Mouse (Mus musculus) right cerebral cortex, adult 2 months (tissue): ENCODE data around the gene Pcca.
"Not testable (repeated sequence)": the region's sequence is repeated elsewhere in the genome, so short reads cannot be mapped to it uniquely, and the experiment has no call there.

Source experiments
- DNase-seq, 2 experiments: peaks; one replicate each; pipeline ENCODE4 v3.0.0; 2021 to 2022; ENCODE audit warnings: low spot score in 2 of 2

Gene Pcca

DNA sequence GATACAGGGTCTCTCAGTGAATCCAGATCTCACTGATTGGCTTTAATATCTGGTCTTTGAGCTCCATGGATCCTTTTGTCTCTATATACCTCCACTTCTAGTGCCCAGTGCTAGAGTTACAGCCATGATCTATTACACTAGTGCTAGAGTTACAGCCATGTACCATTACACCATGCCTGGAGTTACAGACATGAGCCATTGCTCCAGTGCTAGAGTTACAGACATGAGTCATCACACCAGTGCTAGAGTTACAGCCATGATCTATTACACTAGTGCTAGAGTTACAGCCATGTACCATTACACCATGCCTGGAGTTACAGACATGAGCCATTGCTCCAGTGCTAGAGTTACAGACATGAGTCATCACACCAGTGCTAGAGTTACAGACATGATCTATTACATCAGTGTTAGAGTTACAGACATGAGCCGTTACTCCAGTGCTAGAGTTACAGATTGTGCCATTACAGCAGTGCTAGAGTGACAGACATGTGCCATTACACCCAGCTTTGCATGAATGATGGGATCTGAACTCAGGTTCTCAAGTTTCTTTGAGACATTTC, 26.8 kb downstream of the Pcca start:
- not testable (repeated sequence) for DNase-seq

DNA sequence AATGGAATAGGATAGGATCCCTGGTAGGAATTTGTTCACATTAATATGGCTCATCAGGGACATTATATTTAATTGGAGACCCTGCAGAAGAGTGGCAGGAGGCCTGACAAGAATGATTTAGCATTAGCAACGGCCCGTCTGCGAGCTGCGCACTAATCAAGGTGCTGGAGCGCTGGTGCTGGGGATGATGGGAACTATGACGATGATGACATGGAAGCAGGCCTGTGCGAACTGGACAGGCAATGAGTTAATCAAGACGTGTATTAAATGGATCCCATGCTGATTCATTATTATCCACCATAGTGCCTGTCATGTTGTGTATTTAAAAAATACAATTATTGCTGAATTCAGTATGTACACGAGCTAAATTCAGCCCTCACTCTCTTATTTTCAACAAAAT, 36.7 kb downstream of the Pcca start:
- no peak for DNase-seq

DNA sequence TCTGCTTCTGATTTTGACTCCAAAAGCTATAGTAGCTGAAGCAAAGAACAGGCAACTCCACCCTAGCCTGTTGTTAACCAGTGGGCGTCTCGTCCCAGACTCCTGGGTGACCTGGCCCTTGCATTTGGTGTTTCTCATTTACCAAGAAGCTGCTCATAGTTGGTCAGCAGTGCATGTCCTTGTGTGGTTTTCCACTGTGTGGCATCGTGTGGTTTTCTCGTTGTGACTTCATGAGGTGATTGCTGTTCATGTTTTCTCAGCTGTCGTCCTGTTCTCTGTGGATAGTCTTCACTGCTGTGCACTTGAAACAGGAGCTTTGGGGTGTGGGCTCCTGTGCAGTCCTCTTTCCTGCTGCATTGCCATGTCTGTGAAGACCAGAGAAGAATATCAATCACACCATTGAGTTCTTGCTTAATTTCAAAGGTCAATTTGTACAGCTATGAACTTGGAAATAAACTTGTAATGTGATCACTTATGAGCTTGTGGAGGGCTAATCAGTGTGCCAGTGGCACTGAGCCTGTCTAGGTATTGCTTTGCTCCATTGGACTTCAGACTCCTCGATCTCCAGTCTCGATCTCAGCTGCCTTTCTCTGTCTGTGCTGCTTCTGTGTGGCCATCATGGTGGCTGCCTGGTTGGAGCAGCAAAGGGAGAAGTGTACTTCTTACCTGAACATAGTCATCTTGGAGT, 40.1 kb downstream of the Pcca start:
- DNase-seq = no peak

DNA sequence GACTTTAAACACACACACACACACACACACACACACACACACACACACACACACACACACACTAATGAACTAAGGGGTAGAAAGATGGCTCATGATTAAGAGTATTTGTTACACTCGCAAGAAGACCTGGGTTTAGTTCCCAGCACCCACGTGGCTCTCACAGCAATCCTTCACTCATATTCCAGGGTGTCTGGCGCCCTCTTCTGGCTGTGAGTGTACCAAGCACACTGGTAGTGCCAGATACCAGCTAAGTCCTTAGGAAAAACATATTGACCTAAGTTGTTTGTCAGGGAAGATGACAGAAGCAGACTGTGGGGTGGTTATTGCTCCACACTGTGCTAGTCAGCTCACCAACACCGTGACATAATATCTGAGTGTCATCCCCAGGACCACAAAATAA, 43.7 kb downstream of the Pcca start:
- DNase-seq = no peak

DNA sequence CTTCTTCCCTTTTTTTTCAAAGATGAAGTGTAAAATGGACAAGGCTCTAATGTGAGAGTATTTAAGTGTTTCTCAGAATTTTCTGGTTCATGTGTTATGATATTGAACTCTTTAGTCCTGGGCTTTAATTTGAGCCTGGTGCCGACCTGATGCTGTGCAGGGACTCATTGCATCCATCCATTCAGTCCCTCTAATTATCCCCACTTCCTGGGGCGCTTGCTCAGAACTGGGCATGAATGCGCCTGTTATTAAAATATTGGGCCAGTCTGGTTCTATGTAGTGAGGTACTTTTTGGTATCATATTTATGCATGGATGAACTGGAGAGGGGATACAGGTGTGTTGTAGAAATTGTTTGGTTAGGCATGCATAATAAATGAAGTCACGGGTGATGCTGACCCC, 47.9 kb downstream of the Pcca start:
- DNase-seq = no peak

DNA sequence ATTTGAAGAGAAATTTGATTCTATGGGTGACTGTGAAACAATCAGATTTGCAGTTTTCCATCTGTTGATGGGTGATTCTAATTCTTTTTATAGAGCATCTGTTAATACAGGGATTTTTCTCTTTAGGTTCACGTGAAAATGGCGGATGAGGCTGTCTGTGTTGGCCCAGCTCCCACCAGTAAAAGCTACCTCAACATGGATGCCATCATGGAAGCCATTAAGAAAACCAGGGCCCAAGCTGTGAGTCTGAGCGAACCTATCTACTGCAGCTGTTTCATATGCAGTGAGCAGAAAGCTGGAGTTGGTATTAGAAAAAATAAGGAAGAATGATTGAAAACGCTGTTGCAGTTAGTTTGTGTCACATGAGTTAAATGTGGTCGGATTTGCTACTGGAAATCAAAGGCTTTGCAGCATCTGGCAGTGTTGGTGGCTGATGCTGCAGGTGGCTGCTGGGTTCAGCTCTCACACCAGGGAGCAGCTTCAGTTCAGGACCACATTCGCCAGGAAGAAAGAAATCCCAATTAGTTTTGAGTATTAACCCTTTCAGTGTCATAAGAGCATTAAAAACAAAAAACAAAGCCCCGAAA, 48.5 kb downstream of the Pcca start:
- no peak for DNase-seq

DNA sequence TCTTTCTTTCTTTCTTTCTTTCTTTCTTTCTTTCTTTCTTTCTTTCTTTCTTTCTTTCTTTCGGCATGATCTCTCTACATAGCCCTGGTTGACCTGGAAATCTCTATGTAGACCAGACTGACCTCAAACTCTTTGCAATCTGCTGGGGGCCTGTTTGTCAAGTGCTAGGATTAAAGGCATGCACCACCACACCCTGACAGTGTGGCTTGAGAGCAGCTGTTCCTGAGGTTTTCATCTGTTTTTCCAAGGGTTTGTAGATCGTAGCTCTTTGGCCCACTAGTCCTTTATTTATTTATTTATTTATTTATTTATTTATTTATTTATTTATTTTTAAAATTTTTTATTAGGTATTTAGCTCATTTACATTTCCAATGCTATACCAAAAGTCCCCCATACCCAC, 50.0 kb downstream of the Pcca start:
- not testable (repeated sequence) for DNase-seq

DNA sequence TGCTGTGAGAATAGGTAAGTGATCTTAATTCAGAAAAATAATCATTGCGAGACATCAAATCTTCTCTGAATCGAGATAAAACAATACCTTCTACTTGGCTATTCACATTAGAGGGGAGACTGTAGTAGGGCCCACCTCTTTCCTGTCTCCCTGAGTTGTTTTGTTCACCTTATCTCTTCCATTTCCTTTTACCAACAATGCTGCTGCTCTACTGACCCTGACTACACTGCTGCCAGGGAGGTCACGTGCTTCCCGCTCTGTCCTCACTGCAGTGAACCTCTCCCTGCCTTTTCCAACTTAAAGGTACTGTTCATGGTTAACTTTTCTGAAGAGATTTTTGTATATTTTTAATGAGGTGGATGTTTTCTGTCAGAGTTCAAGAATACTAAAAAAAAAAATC, 52.8 kb downstream of the Pcca start:
- DNase-seq = no peak

DNA sequence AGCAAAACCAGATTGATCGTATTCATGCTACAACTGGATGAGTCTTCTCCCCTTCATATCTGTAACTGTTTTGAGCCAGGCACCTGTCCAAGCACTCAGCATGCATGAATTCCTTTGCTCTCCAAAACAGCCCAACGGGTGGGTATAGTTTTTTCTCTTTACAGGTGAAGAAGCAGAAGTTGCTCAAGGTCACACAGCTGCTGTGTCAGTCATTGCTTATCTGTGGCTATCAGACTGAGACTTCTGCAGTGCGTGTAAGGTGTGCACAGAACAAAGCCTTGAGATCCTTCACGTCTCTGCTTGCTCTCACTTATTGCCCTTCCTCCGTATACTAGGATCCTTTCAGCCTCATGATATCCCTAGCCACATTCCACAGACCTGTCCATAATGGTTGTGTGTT, 63.4 kb downstream of the Pcca start:
- DNase-seq = no peak

DNA sequence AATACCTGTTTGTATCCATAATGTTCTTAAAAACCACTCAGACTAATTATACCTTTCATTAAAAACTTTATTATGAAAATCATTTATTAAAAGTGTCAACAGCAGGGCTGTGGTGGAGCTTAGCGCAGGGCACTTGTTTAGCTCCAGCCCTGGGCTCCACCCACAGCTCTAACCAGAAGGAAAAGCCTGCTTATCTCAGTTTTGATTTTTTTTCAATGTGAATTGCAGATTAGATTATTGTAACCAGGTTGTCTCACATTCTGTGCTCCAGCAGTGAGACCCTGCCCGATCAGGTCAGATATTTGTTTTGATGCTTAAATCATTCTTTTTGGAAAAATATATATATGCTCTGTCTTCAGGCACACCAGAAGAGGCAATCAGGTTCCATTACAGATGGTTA, 64.7 kb downstream of the Pcca start:
- no peak for DNase-seq

DNA sequence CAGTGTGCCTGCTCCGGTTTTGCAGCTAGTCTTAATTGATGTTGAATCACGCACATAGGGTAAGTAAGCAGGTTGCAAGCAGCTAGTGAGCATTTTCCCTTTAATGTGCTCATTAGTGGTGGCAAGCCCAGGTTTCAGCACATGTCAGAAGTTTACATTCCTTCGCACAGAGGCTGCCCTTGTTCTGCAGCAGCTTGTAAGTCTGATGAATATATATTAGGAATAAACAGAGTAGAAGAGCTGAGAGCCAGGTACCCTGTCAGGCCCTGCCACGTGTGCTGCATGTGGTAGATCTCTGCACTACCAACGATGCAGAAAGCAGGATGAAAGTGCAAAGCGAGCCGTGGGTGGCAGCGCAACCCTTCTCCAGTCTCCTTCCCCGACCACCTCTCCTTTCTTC, 65.7 kb downstream of the Pcca start:
- no peak for DNase-seq

DNA sequence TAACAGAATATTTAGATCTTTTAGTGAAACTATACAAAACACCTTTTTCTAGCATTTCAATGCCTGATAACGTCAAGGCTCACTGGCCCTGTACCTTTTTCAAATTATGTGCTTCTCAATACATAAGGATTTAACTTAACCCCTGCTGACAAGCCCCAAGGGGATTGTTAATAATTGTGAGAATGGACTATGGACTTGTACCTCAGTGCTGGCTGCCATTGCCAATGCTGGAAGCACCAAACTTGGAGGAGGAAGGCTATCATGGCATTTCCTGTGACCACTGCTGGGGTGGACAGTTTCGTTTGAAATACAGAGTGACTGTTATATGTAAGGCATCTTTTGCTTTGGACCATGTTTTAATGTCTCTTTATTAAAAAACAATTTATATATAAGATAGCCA, 68.6 kb downstream of the Pcca start:
- no peak for DNase-seq

DNA sequence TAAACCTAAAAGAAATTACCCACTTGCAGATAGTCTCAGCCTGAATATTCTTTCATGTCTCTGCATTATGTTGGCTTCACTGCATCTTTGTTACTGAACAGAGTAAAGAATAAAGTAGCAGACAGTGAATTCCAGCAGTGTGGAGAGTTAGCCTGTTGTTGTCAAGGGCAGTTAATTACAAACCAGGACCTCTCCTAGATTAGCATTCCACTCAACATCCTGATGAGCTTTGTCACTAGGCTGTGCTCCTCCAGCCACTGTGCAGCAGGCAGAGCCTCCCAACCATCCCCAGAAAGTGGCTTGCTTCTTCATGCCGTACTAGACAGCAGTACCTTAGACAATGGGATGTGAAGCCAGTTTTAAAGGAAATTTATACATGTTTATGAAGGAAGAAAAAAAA, 72.4 kb downstream of the Pcca start:
- no peak for DNase-seq

DNA sequence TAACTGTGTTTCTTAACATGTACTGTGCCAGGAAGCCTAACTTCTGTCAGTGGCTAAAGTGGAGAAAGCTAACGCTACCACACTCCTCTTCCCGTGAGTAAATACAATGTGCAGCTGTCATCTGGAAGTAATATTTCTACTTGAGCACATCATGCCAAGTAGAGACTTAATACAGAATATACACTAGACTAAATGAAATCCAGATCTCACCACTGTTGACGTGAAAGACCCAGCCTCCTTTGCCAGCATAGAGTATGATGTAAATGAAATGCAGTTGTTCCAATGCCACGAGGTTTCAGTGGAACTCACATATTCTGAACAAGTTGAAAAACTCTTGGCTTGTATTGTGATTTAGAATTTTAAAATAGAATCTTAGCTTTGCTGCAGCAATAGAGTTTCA, 73.3 kb downstream of the Pcca start:
- no peak for DNase-seq

DNA sequence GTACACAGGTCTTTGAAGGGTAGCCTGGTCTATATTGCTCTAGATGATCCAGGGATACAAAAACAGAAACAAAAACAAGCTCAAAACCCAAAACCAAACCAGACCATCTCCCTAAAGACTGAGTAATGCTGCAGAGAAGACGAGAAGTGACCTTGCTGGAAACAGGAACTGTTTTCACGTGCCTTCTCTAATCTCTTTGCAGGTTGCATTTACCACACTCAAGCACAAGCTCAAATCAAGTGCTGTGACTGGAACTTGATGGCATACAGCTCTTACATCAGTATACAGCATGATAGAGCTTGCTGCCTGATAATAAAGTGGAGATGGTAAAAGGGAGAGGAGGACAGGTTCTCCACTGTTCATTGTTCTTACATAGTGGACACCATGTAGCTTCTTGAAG, 74.2 kb downstream of the Pcca start:
- no peak for DNase-seq

DNA sequence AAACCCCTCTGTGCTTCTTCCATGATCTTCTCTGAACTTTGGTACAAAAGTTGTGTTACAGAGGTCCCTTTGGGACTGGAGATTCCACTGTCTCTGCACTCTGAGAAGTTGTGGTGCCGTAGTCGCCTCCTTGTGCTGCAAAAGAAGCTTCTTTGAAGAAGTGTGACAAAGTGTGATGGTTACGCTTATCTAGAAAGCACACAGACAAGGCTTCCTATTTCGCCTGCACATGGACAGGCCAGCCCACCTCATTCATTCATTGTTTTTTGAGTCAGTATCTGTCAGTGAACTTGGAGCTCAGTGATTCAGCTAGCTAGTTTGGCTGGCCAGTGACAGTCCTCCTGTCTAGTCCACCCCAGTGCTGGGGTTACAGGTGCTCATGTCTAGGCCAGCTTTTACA, 76.9 kb downstream of the Pcca start:
- no peak for DNase-seq

DNA sequence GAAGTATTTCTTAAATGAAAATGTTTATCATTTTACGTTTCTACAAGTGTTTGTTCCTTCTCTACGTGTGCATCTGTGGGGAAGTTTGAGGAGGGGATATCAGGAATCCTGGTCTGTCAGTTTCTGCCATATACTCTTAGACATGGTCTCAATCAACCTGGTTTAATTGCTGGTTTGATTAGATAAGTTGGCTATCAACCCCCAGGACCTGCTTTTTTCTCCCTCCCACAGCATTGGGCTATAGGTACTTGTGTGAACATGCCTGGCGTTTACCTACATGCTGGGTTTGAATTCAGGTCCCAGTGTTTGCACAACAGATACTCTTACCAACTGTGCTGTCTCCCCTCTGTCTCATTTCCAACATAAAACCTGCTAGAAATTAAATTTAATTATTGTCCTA, 78.2 kb downstream of the Pcca start:
- DNase-seq = no peak

DNA sequence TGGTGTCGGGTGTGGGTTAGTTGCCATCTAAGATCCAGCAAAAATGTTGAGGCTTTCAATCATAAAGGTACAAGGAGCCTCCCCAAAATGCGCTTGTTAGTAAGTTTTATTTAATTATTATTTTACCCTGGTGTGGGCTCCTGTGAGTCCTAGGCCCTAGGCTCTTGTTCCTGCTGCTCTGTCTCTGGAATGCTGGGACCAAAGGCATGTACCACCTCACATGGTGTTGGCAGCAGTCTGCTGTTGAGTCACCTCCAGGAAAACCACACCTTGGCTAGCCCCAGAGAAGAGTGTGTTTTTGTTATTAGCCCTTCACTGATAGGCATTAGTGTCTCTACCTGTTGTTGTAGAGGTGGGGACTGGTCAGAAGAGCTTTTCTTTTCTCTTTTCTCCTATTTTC, 83.5 kb downstream of the Pcca start:
- DNase-seq = no peak

DNA sequence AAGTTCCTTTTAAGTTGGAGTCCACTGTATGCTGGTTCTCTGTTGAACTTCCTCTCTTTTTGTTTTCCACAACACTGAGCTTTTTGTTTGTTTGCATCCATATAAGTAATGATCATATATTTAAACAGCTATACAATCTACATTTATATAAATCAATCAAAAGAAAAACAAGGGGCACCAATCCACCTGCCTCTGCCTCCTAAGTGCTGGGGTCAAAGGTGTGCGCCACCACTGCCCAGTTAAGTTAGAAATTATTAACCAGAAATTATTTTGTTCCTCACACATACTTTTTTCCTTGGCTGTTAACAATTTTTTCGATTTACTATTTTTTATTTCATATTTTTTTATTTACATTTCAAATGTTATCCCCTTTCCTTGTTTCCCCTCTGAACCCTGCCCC, 99.3 kb downstream of the Pcca start:
- no peak for DNase-seq

DNA sequence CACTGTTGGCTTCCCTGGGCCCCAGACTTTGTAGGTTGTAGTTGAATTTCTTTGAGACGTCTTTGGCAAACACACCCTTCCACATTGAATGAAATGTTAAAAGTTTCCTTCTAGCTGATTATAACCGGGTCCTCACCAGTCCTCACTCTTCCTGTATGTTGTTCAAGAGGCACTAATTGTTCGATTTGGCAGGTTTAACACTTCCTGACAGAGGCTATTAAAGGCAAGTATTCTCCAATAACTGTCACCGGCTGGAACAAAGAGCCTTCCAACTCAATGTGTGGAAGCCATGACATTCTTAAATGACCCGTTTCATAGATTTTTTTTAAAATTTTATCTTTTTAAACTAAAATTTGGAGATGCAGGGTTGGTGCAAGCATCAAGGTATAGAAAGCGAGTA, 102.5 kb downstream of the Pcca start:
- no peak for DNase-seq

DNA sequence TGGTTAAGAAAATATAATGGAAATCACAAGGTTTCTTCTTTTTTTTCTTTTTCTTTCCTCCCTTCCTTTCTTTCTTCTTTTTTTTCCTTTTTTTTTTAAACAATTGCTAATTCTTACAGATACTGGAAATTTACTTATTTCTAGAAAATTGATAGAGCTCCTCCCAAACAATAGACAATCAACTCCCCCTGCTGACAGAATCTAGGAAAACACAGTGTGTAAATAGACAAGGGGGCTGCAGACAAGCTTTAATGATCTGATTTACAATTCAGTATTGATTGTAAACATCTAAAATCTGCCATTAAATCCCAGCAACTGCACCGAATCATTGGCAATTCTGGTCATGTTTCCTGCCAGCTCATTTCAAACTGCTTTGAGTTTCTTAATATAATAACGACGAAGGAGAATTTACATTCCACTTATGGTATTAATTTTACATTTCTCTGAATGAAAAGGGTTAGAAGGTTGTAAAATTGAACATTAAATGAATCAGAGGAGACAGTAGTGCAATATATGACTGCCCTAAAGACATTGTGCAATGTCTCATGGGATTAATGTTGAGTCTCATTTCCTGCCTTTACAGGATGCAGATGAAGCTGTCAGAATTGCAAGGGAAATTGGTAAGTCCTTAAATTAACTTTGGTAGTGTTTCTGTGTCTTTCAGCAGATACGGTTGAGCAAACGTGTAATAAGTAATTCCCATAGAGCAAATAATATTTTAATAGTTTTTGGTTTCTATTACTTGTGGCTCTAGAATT, 103.9 kb downstream of the Pcca start:
- no peak for DNase-seq

DNA sequence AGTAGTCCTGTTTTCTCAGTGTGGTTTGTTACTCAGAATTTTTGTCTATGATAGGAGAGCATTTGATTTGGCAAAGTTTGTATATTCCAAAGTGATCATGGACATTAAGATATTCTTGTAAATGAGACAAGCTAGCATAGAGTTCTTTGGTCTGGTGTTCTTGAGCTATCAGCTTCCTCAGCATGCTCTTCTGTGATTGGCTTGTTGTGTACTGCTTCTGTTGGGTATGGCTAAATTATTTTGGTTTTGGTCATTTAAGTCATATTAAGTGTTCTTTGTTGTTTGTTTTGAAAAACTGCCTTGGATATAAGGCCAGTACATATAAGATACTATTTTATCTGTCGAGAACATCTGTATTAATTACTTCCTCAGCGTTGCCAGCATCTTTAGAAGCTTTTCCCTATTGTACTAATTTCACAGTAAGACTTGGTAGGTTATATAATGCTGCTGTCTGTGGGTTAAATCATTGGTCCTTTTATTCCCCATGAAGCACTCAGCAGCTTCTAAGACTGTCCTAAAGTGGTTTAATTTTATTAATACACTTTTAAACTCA, 105.1 kb downstream of the Pcca start:
- DNase-seq = no peak

DNA sequence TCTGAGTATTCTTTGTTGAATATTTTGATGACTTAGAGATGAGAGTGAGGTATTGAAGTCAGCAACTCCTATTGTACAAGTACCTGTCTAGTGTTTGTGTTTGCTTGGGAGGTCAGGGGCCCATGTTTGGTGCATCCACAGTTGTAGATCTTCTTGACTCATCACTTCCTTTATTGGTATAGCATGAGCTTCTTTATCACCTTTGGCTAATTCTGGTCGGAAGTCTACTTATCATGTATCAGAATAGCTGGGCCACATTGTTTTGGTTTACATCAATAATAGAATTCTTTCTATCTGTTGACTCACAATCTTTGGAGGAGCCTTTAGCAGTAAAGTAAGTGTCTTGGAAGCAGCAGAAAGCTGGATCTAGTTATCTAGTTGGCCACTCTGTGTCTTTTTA, 108.3 kb downstream of the Pcca start:
- no peak for DNase-seq
